Mouse (Mus musculus) ES-E14 (cell line): ENCODE results near the gene Cebpa.

Experiments used
- CHD2 ChIP-seq: IDR thresholded peaks from 2 replicates; pipeline ENCODE4 v1.6.1; 2014; ENCODE audit warnings: mild to moderate bottlenecking, low read depth, low read length, inconsistent platforms
- HCFC1 ChIP-seq: IDR thresholded peaks from 2 replicates; pipeline ENCODE4 v1.6.1; 2012; ENCODE audit warnings: low read length, inconsistent platforms, borderline replicate concordance; ENCODE audit not compliant: insufficient read depth
- MAFK ChIP-seq: IDR thresholded peaks from 2 replicates; pipeline ENCODE4 v1.6.1; 2014; ENCODE audit warnings: mild to moderate bottlenecking, low read depth, low read length, inconsistent platforms; ENCODE audit not compliant: insufficient read depth
- ZC3H11A ChIP-seq: IDR thresholded peaks from 2 replicates; pipeline ENCODE4 v1.6.1; 2012; ENCODE audit warnings: low read depth, mild to moderate bottlenecking, inconsistent platforms, low read length, borderline replicate concordance

- TF ChIP-seq CHD2 = no peak
- no peak for TF ChIP-seq HCFC1
- TF ChIP-seq ZC3H11A = no peak
- TF ChIP-seq MAFK = no peak
Measured at GRCm38 (mm10) chr7:35124216-35124615, 5.1 kb downstream of the Cebpa start.
